Mouse (Mus musculus) liver, adult 2 months (tissue): ENCODE results near the gene Slc16a3. TPM values are rescaled to one million over a fixed set of nuclear protein-coding genes. Genes with fewer than 3 reads are reported as not detected.
A peak's percentile ranks its signal among the peaks of the same experiment; 100 is the strongest.

Experiments
- DNase-seq: peaks from one replicate; pipeline ENCODE4 v3.0.0-alpha.2; 2011; ENCODE audit warnings: low read depth, low spot score; ENCODE audit errors: extremely low read depth
- H3K27ac ChIP-seq: fragments of 200-500 bp; replicated peaks from 2 replicates; pipeline ENCODE4 v1.5.1; 2012; ENCODE audit warnings: low read depth, mild to moderate bottlenecking, control low read depth, inconsistent platforms, low read length; ENCODE audit not compliant: insufficient read depth
- H3K27me3 ChIP-seq: fragments of 200-500 bp; 2 replicates; pipeline ENCODE4 v1.6.1; 2012; ENCODE audit warnings: mild to moderate bottlenecking, moderate library complexity, low read length, inconsistent platforms; ENCODE audit not compliant: control insufficient read depth, insufficient read depth
- H3K36me3 ChIP-seq: fragments of 200-500 bp; 2 replicates; pipeline ENCODE4 v1.6.1; 2012; ENCODE audit warnings: low read length, inconsistent platforms; ENCODE audit not compliant: control insufficient read depth, insufficient read depth
- H3K4me1 ChIP-seq: fragments of 200-500 bp; 2 replicates; pipeline ENCODE4 v1.6.1; 2011; ENCODE audit warnings: low read length; ENCODE audit not compliant: control insufficient read depth, insufficient read depth
- H3K4me3 ChIP-seq: fragments of 200-500 bp; 2 replicates; pipeline ENCODE4 v1.5.1; 2011; ENCODE audit warnings: low read depth, mild to moderate bottlenecking, control low read depth, low read length, moderate library complexity; ENCODE audit not compliant: insufficient read depth
- H3K79me2 ChIP-seq: fragments of 200-500 bp; 2 replicates; pipeline ENCODE4 v1.6.1; 2012; ENCODE audit warnings: inconsistent platforms, mild to moderate bottlenecking, low read length, moderate library complexity; ENCODE audit not compliant: control insufficient read depth, insufficient read depth
- H3K9ac ChIP-seq: fragments of 200-500 bp; 2 replicates; pipeline ENCODE4 v1.6.1; 2012; ENCODE audit warnings: low read depth, mild to moderate bottlenecking, control low read depth, inconsistent platforms, low read length
- CTCF ChIP-seq: fragments of 200-500 bp; IDR thresholded peaks from 2 replicates; pipeline ENCODE4 v1.5.1; 2011; ENCODE audit warnings: low read depth, low read length, control low read depth
- POLR2A ChIP-seq: fragments of 200-500 bp; IDR thresholded peaks from 2 replicates; pipeline ENCODE4 v1.6.1; 2011; ENCODE audit warnings: low read length, control low read depth; ENCODE audit not compliant: insufficient read depth; ENCODE audit errors: extremely low read depth
- WGBS: fragments of 180-500 bp; shearing (Covaris S2); methylation state at CpG from one replicate; pipeline ENCODE4 v1.1.7; 2018; 5-methylcytosine and 5-hydroxymethylcytosine counted together
- polyA plus RNA-seq: library from polyadenylated mRNA; depleted of rRNA; stranded (reverse); fragments of >200 nt; gene quantifications from 2 replicates; pipeline ENCODE4 v1.2.3, GENCODE M21; 2012
- total RNA-seq: library from RNA; depleted of rRNA; stranded (reverse); fragments of >200 nt; gene quantifications from 2 replicates; pipeline ENCODE4 v1.2.3, GENCODE M21; 2014

Slc16a3 gene
- total and polyA plus RNA-seq, 2 experiments = 0.28 to 0.51 TPM

- H3K36me3 ChIP-seq = peaks cover 4% of the 10 kb centered on the region; the same call in 1 of the 2 replicates
- peak within 1 kb of the TSS; percentile 81 for H3K4me3 ChIP-seq
- DNase-seq = peak; percentile 85
- peaks cover 44% of the 10 kb centered on the region for H3K79me2 ChIP-seq
- TF ChIP-seq POLR2A (peak; percentile 55; the same call in 1 of the 2 replicates), CTCF (no peak)
- no peaks in the 10 kb centered on the region for H3K27me3 ChIP-seq
- peak within 1 kb of the TSS; percentile 97 for H3K27ac ChIP-seq
- peak within 1 kb of the TSS; percentile 92 for H3K9ac ChIP-seq
- WGBS = under 1% methylated on average over 59 of the region's 59 CpGs
- H3K4me1 ChIP-seq = peaks cover 49% of the 10 kb centered on the region
Observed at GRCm38 (mm10) chr11:120990951-120991526, 42.8 kb downstream of the Slc16a3 start, which contains the start of gene Csnk1d. Gene Csnk1d, minus strand, starts transcription at chr11:120991330.

- WGBS = 11% methylated on average over 3 of the region's 3 CpGs
- Histone ChIP-seq H3K36me3 (0 out of 2 replicates have a peak, but pooled peaks cover 2% of the 10 kb centered on the region), H3K4me3 (peak overlapping the region; percentile 81), H3K9ac (peak overlapping the region; percentile 73), H3K4me1 (peaks cover 47% of the 10 kb centered on the region), H3K27me3 (no peaks in the 10 kb centered on the region), H3K27ac (peak overlapping the region; percentile 97), H3K79me2 (peaks cover 38% of the 10 kb centered on the region)
- peak; percentile 96 for DNase-seq
- TF ChIP-seq POLR2A = no peak
- no peak; the same call in 1 of the 2 replicates for TF ChIP-seq CTCF
Observed at GRCm38 (mm10) chr11:120991791-120992190, 43.5 kb downstream of the Slc16a3 start.

- TF ChIP-seq CTCF (no peak), POLR2A (no peak)
- DNase-seq = no peak
- Histone ChIP-seq H3K79me2 (peaks cover 31% of the 10 kb centered on the region; the same call in 1 of the 2 replicates), H3K36me3 (no peaks in the 10 kb centered on the region), H3K27me3 (no peaks in the 10 kb centered on the region), H3K4me3 (no peak overlapping the region), H3K9ac (peak overlapping the region; percentile 32), H3K4me1 (peaks cover 44% of the 10 kb centered on the region), H3K27ac (peak overlapping the region; percentile 97)
- 25% methylated on average over 3 of the region's 3 CpGs for WGBS
Observed at GRCm38 (mm10) chr11:120993080-120993479, 44.8 kb downstream of the Slc16a3 start.

- H3K4me3 ChIP-seq = no peak overlapping the region
- DNase-seq = no peak
- H3K27me3 ChIP-seq = no peaks in the 10 kb centered on the region
- H3K4me1 ChIP-seq = peaks cover 40% of the 10 kb centered on the region
- no peak overlapping the region for H3K9ac ChIP-seq
- peaks cover 26% of the 10 kb centered on the region; the same call in 1 of the 2 replicates for H3K79me2 ChIP-seq
- WGBS = 79% methylated on average over 5 of the region's 5 CpGs
- no peaks in the 10 kb centered on the region for H3K36me3 ChIP-seq
- TF ChIP-seq POLR2A (no peak), CTCF (no peak)
- H3K27ac ChIP-seq = peak overlapping the region; percentile 97
Observed at GRCm38 (mm10) chr11:120993586-120993985, 45.3 kb downstream of the Slc16a3 start.

GRCm38 (mm10) chr11:120994741-120995140, 46.5 kb downstream of the Slc16a3 start:
- peak; percentile 92 for DNase-seq
- H3K27ac ChIP-seq = peak overlapping the region; percentile 70
- TF ChIP-seq CTCF = no peak
- H3K79me2 ChIP-seq = peaks cover 17% of the 10 kb centered on the region; the same call in 1 of the 2 replicates
- no peak overlapping the region for H3K4me3 ChIP-seq
- peaks cover 31% of the 10 kb centered on the region for H3K4me1 ChIP-seq
- H3K27me3 ChIP-seq = no peaks in the 10 kb centered on the region
- WGBS = 18% methylated on average over 6 of the region's 6 CpGs
- no peaks in the 10 kb centered on the region for H3K36me3 ChIP-seq
- H3K9ac ChIP-seq = no peak overlapping the region

- Histone ChIP-seq H3K27ac (no peak overlapping the region), H3K4me1 (peaks cover 4% of the 10 kb centered on the region), H3K4me3 (no peak overlapping the region), H3K27me3 (no peaks in the 10 kb centered on the region), H3K36me3 (no peaks in the 10 kb centered on the region), H3K79me2 (no peaks in the 10 kb centered on the region), H3K9ac (no peak overlapping the region)
- TF ChIP-seq POLR2A (no peak), CTCF (no peak)
- DNase-seq = peak; percentile 80
- whole genome bisulfite sequencing = 7% methylated on average over 4 of the region's 4 CpGs
Observed at GRCm38 (mm10) chr11:121001966-121002365, 53.7 kb downstream of the Slc16a3 start.
